Mouse (Mus musculus): Measurements from ENCODE around the gene Ntn3. TPM values are rescaled to one million over a fixed set of nuclear protein-coding genes. Genes with fewer than 3 reads are reported as not detected.
A peak's percentile ranks its signal among the peaks of the same experiment; 100 is the strongest.

Ntn3 gene
- total and polyA plus RNA-seq, 3 experiments = 1.6 to 3.8 (median 2.1) TPM

GRCm38 (mm10) chr17:24190934-24191333 is 18.4 kb downstream of the Ntn3 start:
- Histone ChIP-seq H3K36me3 (replicated peaks) (peaks cover 88% of the 10 kb centered on the region), H3K4me3 (ENCODE audit: low read depth, low read length) (no peak overlapping the region), H3K27me3 (ENCODE audit: insufficient read depth, low read length) (no peaks in the 10 kb centered on the region), H3K9me3 (replicated peaks) (no peaks in the 10 kb centered on the region), H3K4me1 (ENCODE audit: insufficient read depth, low read depth, low read length) (peaks cover 62% of the 10 kb centered on the region)
- DNase-seq (ENCODE audit: low spot score) (no peak), ATAC-seq (ENCODE audit: extremely low read depth, insufficient number of reproducible peaks, low FRiP score, poor library complexity, severe bottlenecking) (no peak)
- TF ChIP-seq GATA2 (IDR thresholded peaks at IDR 0.05; ENCODE audit: borderline replicate concordance, low read depth, low read length) (no peak), TAL1 (conservative IDR thresholded peaks at IDR 0.05; ENCODE audit: low read depth, low read length) (no peak), POLR2AphosphoS5 (IDR thresholded peaks at IDR 0.05; ENCODE audit: insufficient replicate concordance, low read depth, low read length) (no peak), GATA1 (IDR thresholded peaks at IDR 0.05; ENCODE audit: borderline replicate concordance, low read length) (no peak)

GRCm38 (mm10) chr17:24174259-24174658 is 35.1 kb downstream of the Ntn3 start:
- H3K9me3 ChIP-seq (replicated peaks) = no peaks in the 10 kb centered on the region

GRCm38 (mm10) chr17:24173423-24173822 is 35.9 kb downstream of the Ntn3 start:
- no peak for ATAC-seq (ENCODE audit: extremely low read depth, insufficient number of reproducible peaks, low FRiP score, poor library complexity, severe bottlenecking)
- no peak for DNase-seq (ENCODE audit: low spot score)
- Histone ChIP-seq H3K4me1 (ENCODE audit: insufficient read depth, low read depth, low read length) (peaks cover 47% of the 10 kb centered on the region), H3K9me3 (replicated peaks) (no peaks in the 10 kb centered on the region), H3K4me3 (ENCODE audit: low read depth, low read length) (no peak overlapping the region), H3K36me3 (replicated peaks) (peaks cover 28% of the 10 kb centered on the region), H3K27me3 (ENCODE audit: insufficient read depth, low read length) (no peaks in the 10 kb centered on the region)
- TF ChIP-seq GATA1 (IDR thresholded peaks at IDR 0.05; ENCODE audit: borderline replicate concordance, low read length) = no peak
- TF ChIP-seq CTCF (IDR thresholded peaks at IDR 0.05; ENCODE audit: low read depth, low read length) = peak; percentile 95

More at GRCm38 (mm10) chr17:24174259-24174658, 35.1 kb downstream of the Ntn3 start:
- TF ChIP-seq POLR2AphosphoS5 (IDR thresholded peaks at IDR 0.05; ENCODE audit: insufficient replicate concordance, low read depth, low read length) = peak; percentile 79
- TF ChIP-seq CTCF (IDR thresholded peaks at IDR 0.05; ENCODE audit: low read depth, low read length) = no peak
- Histone ChIP-seq H3K4me3 (ENCODE audit: low read depth, low read length) (no peak overlapping the region), H3K4me1 (ENCODE audit: insufficient read depth, low read depth, low read length) (peaks cover 49% of the 10 kb centered on the region), H3K36me3 (replicated peaks) (peaks cover 34% of the 10 kb centered on the region), H3K27me3 (ENCODE audit: insufficient read depth, low read length) (no peaks in the 10 kb centered on the region)
- ATAC-seq (ENCODE audit: extremely low read depth, insufficient number of reproducible peaks, low FRiP score, poor library complexity, severe bottlenecking) (no peak), DNase-seq (ENCODE audit: low spot score) (no peak)

DNA sequence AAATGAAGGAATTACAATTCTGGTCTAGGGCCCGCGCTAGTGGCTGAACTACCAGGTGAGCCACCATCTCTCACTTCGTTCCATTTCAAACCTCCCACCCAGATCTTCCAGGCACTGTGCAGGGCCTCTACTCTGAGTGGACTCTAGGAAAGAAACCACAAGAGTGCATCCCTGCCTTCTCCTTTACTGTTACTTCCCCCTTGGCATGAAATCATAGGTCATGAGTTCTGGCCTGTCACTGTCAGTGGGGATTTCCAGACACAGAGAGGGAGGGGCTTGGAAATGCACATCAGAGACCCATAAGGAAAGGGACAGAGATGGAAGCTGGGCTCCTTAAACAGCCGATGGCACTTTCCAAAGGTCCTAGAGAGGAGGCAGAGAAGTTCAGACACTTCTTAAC is 37.6 kb downstream of the Ntn3 start:
- no peaks in the 10 kb centered on the region for H3K9me3 ChIP-seq (replicated peaks)
- ATAC-seq (ENCODE audit: extremely low read depth, insufficient number of reproducible peaks, low FRiP score, poor library complexity, severe bottlenecking) = no peak
- H3K27me3 ChIP-seq (ENCODE audit: insufficient read depth, low read length) = no peaks in the 10 kb centered on the region
- no peak for TF ChIP-seq GATA2 (IDR thresholded peaks at IDR 0.05; ENCODE audit: borderline replicate concordance, low read depth, low read length)
- no peak for TF ChIP-seq POLR2AphosphoS5 (IDR thresholded peaks at IDR 0.05; ENCODE audit: insufficient replicate concordance, low read depth, low read length)
- H3K4me3 ChIP-seq (ENCODE audit: low read depth, low read length) = no peak overlapping the region
- no peak for DNase-seq (ENCODE audit: low spot score)
- peaks cover 36% of the 10 kb centered on the region for H3K36me3 ChIP-seq (replicated peaks)
- H3K4me1 ChIP-seq (ENCODE audit: insufficient read depth, low read depth, low read length) = peaks cover 64% of the 10 kb centered on the region

GRCm38 (mm10) chr17:24170729-24171128 is 38.6 kb downstream of the Ntn3 start:
- Histone ChIP-seq H3K36me3 (replicated peaks) (peaks cover 35% of the 10 kb centered on the region), H3K4me3 (ENCODE audit: low read depth, low read length) (no peak overlapping the region), H3K27me3 (ENCODE audit: insufficient read depth, low read length) (no peaks in the 10 kb centered on the region), H3K9me3 (replicated peaks) (no peaks in the 10 kb centered on the region), H3K4me1 (ENCODE audit: insufficient read depth, low read depth, low read length) (peaks cover 68% of the 10 kb centered on the region)
- ATAC-seq (ENCODE audit: extremely low read depth, insufficient number of reproducible peaks, low FRiP score, poor library complexity, severe bottlenecking) (no peak), DNase-seq (ENCODE audit: low spot score) (no peak)
- TF ChIP-seq CTCF (IDR thresholded peaks at IDR 0.05; ENCODE audit: low read depth, low read length) = no peak
- TF ChIP-seq POLR2AphosphoS5 (IDR thresholded peaks at IDR 0.05; ENCODE audit: insufficient replicate concordance, low read depth, low read length) = no peak
- TF ChIP-seq GATA1 (IDR thresholded peaks at IDR 0.05; ENCODE audit: borderline replicate concordance, low read length) = no peak
- TF ChIP-seq GATA2 (IDR thresholded peaks at IDR 0.05; ENCODE audit: borderline replicate concordance, low read depth, low read length) = no peak
- no peak for TF ChIP-seq TAL1 (conservative IDR thresholded peaks at IDR 0.05; ENCODE audit: low read depth, low read length)

GRCm38 (mm10) chr17:24170125-24170524 is 39.2 kb downstream of the Ntn3 start:
- TF ChIP-seq TAL1 (conservative IDR thresholded peaks at IDR 0.05; ENCODE audit: low read depth, low read length) = no peak
- TF ChIP-seq GATA1 (IDR thresholded peaks at IDR 0.05; ENCODE audit: borderline replicate concordance, low read length) = no peak
- no peak for TF ChIP-seq POLR2AphosphoS5 (IDR thresholded peaks at IDR 0.05; ENCODE audit: insufficient replicate concordance, low read depth, low read length)
- TF ChIP-seq CTCF (IDR thresholded peaks at IDR 0.05; ENCODE audit: low read depth, low read length) = no peak
- TF ChIP-seq GATA2 (IDR thresholded peaks at IDR 0.05; ENCODE audit: borderline replicate concordance, low read depth, low read length) = no peak
- Histone ChIP-seq H3K4me1 (ENCODE audit: insufficient read depth, low read depth, low read length) (peaks cover 71% of the 10 kb centered on the region), H3K4me3 (ENCODE audit: low read depth, low read length) (peak overlapping the region; percentile 82), H3K9me3 (replicated peaks) (no peaks in the 10 kb centered on the region), H3K27me3 (ENCODE audit: insufficient read depth, low read length) (no peaks in the 10 kb centered on the region), H3K36me3 (replicated peaks) (peaks cover 39% of the 10 kb centered on the region)
- DNase-seq (ENCODE audit: low spot score) = no peak
- no peak for ATAC-seq (ENCODE audit: extremely low read depth, insufficient number of reproducible peaks, low FRiP score, poor library complexity, severe bottlenecking)

- DNase-seq (ENCODE audit: low spot score) (peak; percentile 75), ATAC-seq (ENCODE audit: extremely low read depth, insufficient number of reproducible peaks, low FRiP score, poor library complexity, severe bottlenecking) (peak; percentile 67)
- H3K4me3 ChIP-seq (ENCODE audit: low read depth, low read length) = peak within 1 kb of the TSS; percentile 82
- peaks cover 73% of the 10 kb centered on the region for H3K4me1 ChIP-seq (ENCODE audit: insufficient read depth, low read depth, low read length)
- H3K36me3 ChIP-seq (replicated peaks) = peaks cover 40% of the 10 kb centered on the region
- no peaks in the 10 kb centered on the region for H3K9me3 ChIP-seq (replicated peaks)
- no peaks in the 10 kb centered on the region for H3K27me3 ChIP-seq (ENCODE audit: insufficient read depth, low read length)
- TF ChIP-seq GATA2 (IDR thresholded peaks at IDR 0.05; ENCODE audit: borderline replicate concordance, low read depth, low read length) = no peak
- TF ChIP-seq GATA1 (IDR thresholded peaks at IDR 0.05; ENCODE audit: borderline replicate concordance, low read length) = no peak
- TF ChIP-seq CTCF (IDR thresholded peaks at IDR 0.05; ENCODE audit: low read depth, low read length) = no peak
- TF ChIP-seq TAL1 (conservative IDR thresholded peaks at IDR 0.05; ENCODE audit: low read depth, low read length) = no peak
- TF ChIP-seq POLR2AphosphoS5 (IDR thresholded peaks at IDR 0.05; ENCODE audit: insufficient replicate concordance, low read depth, low read length) = no peak
Observed at GRCm38 (mm10) chr17:24169317-24170065, 39.8 kb downstream of the Ntn3 start, which contains the start of gene Atp6v0c. Gene Atp6v0c (minus strand): TSS chr17:24169702.
